Mouse (Mus musculus) ovary, postnatal 14 days (tissue): ENCODE measurements around the gene Plek.

Experiments used
- DNase-seq: peaks from one replicate; pipeline ENCODE4 v3.0.0; 2022; ENCODE audit warnings: low spot score

The Plek gene

DNA sequence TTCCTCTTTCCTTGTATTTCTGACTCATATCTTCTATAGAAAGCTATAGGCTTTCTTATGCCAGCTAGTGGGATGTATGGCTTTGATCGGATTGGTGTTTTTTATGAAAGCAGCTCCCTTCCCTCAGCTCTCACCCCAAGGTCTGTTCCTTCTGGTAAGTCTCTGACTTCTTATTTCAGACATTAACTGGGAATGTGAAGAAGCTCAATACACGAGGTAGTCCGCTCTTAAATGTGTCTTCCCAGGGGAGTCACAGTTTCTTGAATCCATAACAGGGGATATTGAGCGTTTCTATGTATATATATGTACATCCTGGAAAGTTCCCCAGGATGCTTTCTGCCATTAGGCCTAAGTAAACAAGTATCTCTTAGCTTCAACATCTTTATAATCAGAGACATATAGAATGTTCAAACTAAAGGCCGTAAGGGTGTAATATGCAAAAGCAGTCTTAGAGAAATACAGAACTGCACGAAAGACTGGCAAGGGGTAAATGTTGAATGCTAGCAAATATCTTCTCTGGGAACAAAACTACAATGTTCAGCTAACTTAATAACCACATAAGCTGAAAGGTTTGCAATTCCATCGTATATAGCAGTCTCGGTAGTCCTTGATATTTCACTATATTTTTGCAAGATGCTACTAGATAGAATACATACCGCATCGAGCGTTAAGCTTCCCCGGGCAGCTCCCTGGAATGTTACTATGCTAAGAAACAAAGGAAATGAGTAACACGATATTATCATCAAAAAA, 101.8 kb downstream of the Plek start:
- no peak for DNase-seq

- peak; percentile 44 for DNase-seq
These were observed 103.4 kb downstream of the Plek start for GRCm38 (mm10) chr11:16948756-16949155.

DNA sequence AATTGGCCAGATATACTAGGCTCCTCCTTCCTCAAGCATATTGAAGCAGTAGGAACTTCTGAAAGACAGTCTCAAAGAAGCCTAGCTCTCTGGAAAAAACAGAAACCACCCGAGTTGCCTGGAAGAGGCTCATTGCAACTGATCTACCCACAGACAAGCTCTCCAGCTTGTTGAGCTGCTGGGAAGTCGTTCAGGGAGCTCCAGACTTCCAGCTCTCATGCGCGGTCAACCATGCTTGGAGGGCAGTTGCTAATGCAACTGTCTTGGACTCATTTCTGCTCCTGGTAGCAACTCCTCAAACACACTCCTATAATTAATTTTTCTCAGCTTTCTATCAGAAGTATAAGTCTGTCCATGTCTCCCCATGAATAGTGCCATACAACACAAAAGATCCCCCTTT, 109.2 kb downstream of the Plek start:
- no peak for DNase-seq

GRCm38 (mm10) chr11:16941973-16942452, 110.2 kb downstream of the Plek start:
- no peak for DNase-seq

- DNase-seq, result no peak
These were observed 110.9 kb downstream of the Plek start for GRCm38 (mm10) chr11:16941103-16941793.

DNA sequence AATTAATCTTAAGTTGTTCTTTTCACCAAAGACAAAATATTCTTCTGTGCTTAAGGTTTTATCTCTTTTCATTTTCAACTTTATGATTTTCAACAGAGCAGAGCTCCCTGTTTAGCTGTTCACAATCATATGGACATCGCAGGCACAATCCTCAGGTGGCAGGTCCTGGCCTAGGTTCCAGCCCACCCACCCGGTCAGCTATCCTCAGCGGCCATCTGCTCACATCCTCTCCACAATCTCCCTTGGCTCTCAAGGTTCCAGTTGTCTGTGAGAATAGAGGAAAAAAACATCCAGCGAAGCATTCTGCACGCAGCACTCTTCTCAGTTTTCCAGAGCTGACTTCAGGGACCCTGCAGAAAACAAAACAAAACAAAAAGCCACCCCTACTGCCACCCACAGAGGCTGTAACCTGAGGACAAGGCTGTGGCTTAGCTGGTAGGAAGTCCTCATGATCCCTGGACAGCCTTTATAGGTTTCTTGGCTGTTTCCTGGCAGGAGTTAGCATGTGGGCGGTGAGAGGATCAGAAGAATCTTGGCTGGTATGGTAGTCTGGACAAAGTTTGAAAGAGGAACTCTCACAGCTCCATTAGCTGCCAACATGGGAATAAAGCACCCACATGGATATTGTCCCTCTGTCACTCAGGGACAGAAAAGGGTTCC, 116.5 kb downstream of the Plek start:
- no peak for DNase-seq

DNA sequence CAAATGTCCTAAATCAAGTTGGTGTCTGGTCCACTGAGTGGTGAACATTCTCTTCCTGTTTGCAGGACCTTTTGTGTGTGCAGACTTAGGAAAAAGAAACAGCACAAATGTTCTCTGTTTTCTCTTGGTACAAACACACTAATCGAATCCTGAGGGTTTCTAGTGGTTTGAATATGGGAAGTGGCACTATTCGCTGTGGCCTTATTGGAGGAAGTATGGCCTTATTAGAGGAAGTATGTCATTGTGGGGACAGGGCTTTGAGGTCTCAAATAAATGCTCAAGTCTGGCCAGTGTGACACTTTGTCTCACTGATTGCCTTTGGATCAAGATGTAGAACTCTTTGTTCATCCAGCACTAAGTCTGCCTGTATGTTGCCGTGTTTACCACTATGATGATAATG, 120.0 kb downstream of the Plek start:
- DNase-seq, result no peak
